Mouse (Mus musculus): ENCODE results near the gene Serpina10.
"Not testable (repeated sequence)": the region's sequence is repeated elsewhere in the genome, so short reads cannot be mapped to it uniquely, and the experiment has no call there.

The Serpina10 gene

GRCm38 (mm10) chr12:103631203-103631612 lies at the start of gene Serpina10:
Serpina10 (minus strand) TSS chr12:103631444.
- CTCF ChIA-PET, result no interaction called here
- POLR2A ChIA-PET, result no interaction called here

- POLR2A ChIA-PET, CTCF ChIA-PET: not testable (repeated sequence)
These were observed 48.6 kb upstream of the Serpina10 start for GRCm38 (mm10) chr12:103679853-103680252.

- CTCF ChIA-PET, result no interaction called here
- POLR2A ChIA-PET, result interaction anchor here in 1 of 4 experiments (0.5 kb wide), 1 partner anchor 196 kb away, joined by 3 read pairs; no protein-coding TSS in a partner anchor
These were observed 44.8 kb upstream of the Serpina10 start, which contains the start of gene Serpina16 for GRCm38 (mm10) chr12:103676039-103676438. Serpina16 (minus strand) TSS chr12:103676139.

GRCm38 (mm10) chr12:103673179-103673578 lies 41.9 kb upstream of the Serpina10 start:
- CTCF ChIA-PET, result no interaction called here
- POLR2A ChIA-PET, result no interaction called here

- CTCF ChIA-PET, result no interaction called here
- POLR2A ChIA-PET, result no interaction called here
These were observed 40.2 kb upstream of the Serpina10 start for GRCm38 (mm10) chr12:103671483-103671882.

- ChIA-PET POLR2A (no interaction called here), CTCF (no interaction called here)
These were observed 39.7 kb upstream of the Serpina10 start for GRCm38 (mm10) chr12:103670964-103671363.

- CTCF ChIA-PET, result no interaction called here
- POLR2A ChIA-PET, result no interaction called here
These were observed 39.1 kb upstream of the Serpina10 start for GRCm38 (mm10) chr12:103670344-103670743.

- ChIA-PET CTCF (no interaction called here), POLR2A (no interaction called here)
These were observed 34.0 kb upstream of the Serpina10 start for GRCm38 (mm10) chr12:103665286-103665685.

GRCm38 (mm10) chr12:103662053-103662452 lies 30.8 kb upstream of the Serpina10 start:
- POLR2A ChIA-PET, CTCF ChIA-PET: not testable (repeated sequence)

- POLR2A ChIA-PET, result no interaction called here
- CTCF ChIA-PET, result no interaction called here
These were observed 28.8 kb upstream of the Serpina10 start for GRCm38 (mm10) chr12:103660076-103660475.

- ChIA-PET POLR2A (no interaction called here), CTCF (no interaction called here)
These were observed 27.9 kb upstream of the Serpina10 start for GRCm38 (mm10) chr12:103659171-103659570.

GRCm38 (mm10) chr12:103657991-103658390 lies 26.7 kb upstream of the Serpina10 start:
- ChIA-PET POLR2A (no interaction called here), CTCF (no interaction called here)

- CTCF ChIA-PET, result no interaction called here
- POLR2A ChIA-PET, result no interaction called here
These were observed 25.8 kb upstream of the Serpina10 start, which contains the start of gene Serpina6 for GRCm38 (mm10) chr12:103656848-103657626. Serpina6 (minus strand) TSS chr12:103657212.

- POLR2A ChIA-PET, result interaction anchor here in 1 of 4 experiments (0.7 kb wide), 1 partner anchor 160 kb away, joined by 3 read pairs; no protein-coding TSS in a partner anchor
- CTCF ChIA-PET, result interaction anchor here in 1 of 4 experiments (0.5 kb wide), 1 partner anchor 1926 kb away, joined by 3 read pairs; no protein-coding TSS in a partner anchor
These were observed 24.1 kb upstream of the Serpina10 start for GRCm38 (mm10) chr12:103655123-103656044.

- CTCF ChIA-PET, result no interaction called here
- POLR2A ChIA-PET, result no interaction called here
These were observed 22.6 kb upstream of the Serpina10 start for GRCm38 (mm10) chr12:103653836-103654235.

- ChIA-PET POLR2A (no interaction called here), CTCF (no interaction called here)
These were observed 15.1 kb upstream of the Serpina10 start for GRCm38 (mm10) chr12:103646314-103646713.

GRCm38 (mm10) chr12:103644601-103645000 lies 13.4 kb upstream of the Serpina10 start:
- CTCF ChIA-PET, result no interaction called here
- POLR2A ChIA-PET, result no interaction called here

- CTCF ChIA-PET, result interaction anchor here in 2 of 4 experiments (0.6 to 1.0 kb wide), 2 partner anchors 15 to 126 kb away, joined by 3 read pairs; no protein-coding TSS in a partner anchor
- POLR2A ChIA-PET, result no interaction called here
These were observed 12.6 kb upstream of the Serpina10 start for GRCm38 (mm10) chr12:103643818-103644217.

GRCm38 (mm10) chr12:103643336-103643735 lies 12.1 kb upstream of the Serpina10 start:
- POLR2A ChIA-PET, result no interaction called here
- CTCF ChIA-PET, result interaction anchor here in 2 of 4 experiments (0.6 to 1.0 kb wide), 2 partner anchors 15 to 126 kb away, joined by 3 read pairs; no protein-coding TSS in a partner anchor

- ChIA-PET CTCF (interaction anchor here in 1 of 4 experiments (0.6 kb wide), 1 partner anchor 107 kb away, joined by 3 read pairs; no protein-coding TSS in a partner anchor), POLR2A (no interaction called here)
These were observed 4.6 kb upstream of the Serpina10 start for GRCm38 (mm10) chr12:103635846-103636245.

Data from embryonic stem cell, embryonic (primary cell).